Mouse (Mus musculus) megakaryocyte, embryonic 14.5 days (primary cell): ENCODE data around the gene Fndc4. TPM values are rescaled to one million over a fixed set of nuclear protein-coding genes. Genes with fewer than 3 reads are reported as not detected.

Source experiments
- H3K27me3 ChIP-seq: replicated peaks from 2 replicates; pipeline ENCODE3; 2012; ENCODE audit warnings: inconsistent platforms
- H3K36me3 ChIP-seq: replicated peaks from 2 replicates; pipeline ENCODE3; 2012; ENCODE audit warnings: low read length, inconsistent platforms, mixed read lengths
- H3K4me1 ChIP-seq: 2 replicates; pipeline ENCODE4 v1.6.1; 2012; ENCODE audit warnings: inconsistent platforms
- H3K4me3 ChIP-seq: replicated peaks from 2 replicates; pipeline ENCODE3; 2012; ENCODE audit warnings: moderate library complexity, mild to moderate bottlenecking, inconsistent platforms
- H3K9me3 ChIP-seq: 2 replicates; pipeline ENCODE4 v1.6.1; 2012; ENCODE audit warnings: inconsistent platforms
- FLI1 ChIP-seq: IDR thresholded peaks from 2 replicates; pipeline ENCODE4 v1.6.1; 2012; ENCODE audit warnings: low read length, inconsistent platforms, mixed read lengths
- GATA1 ChIP-seq: IDR thresholded peaks from 3 replicates; pipeline ENCODE4 v1.6.1; 2012; ENCODE audit warnings: mixed read lengths, low read length, inconsistent platforms, borderline replicate concordance
- polyA plus RNA-seq: library from polyadenylated mRNA; stranded (reverse); fragments of >175 nt; gene quantifications from 2 replicates; pipeline ENCODE4 v1.2.3, GENCODE M21; 2012; ENCODE audit warnings: low replicate concordance; ENCODE audit not compliant: insufficient read depth

Gene Fndc4
- polyA plus RNA-seq, 1 experiment: not detected

- H3K36me3 ChIP-seq: no peaks in the 10 kb centered on the region
- H3K4me1 ChIP-seq: peaks cover 16% of the 10 kb centered on the region
- no peak within 1 kb of the TSS for H3K4me3 ChIP-seq
- peaks cover 79% of the 10 kb centered on the region for H3K27me3 ChIP-seq
- H3K9me3 ChIP-seq: no peaks in the 10 kb centered on the region
- no peak for TF ChIP-seq FLI1
- no peak for TF ChIP-seq GATA1
Observed at GRCm38 (mm10) chr5:31297047-31297757, 1.3 kb upstream of the Fndc4 start, which contains the start of gene Gckr. Gene Gckr (plus strand): TSS chr5:31297443.

- Histone ChIP-seq H3K4me1 (peaks cover 30% of the 10 kb centered on the region), H3K36me3 (no peaks in the 10 kb centered on the region), H3K9me3 (no peaks in the 10 kb centered on the region), H3K27me3 (peaks cover 64% of the 10 kb centered on the region), H3K4me3 (peak overlapping the region; percentile 90)
- TF ChIP-seq FLI1: no peak
- TF ChIP-seq GATA1: no peak
Observed at GRCm38 (mm10) chr5:31294964-31295605, 795 bp downstream of the Fndc4 start.

GRCm38 (mm10) chr5:31291361-31291688, 4.6 kb downstream of the Fndc4 start:
- Histone ChIP-seq H3K27me3 (peaks cover 35% of the 10 kb centered on the region), H3K9me3 (no peaks in the 10 kb centered on the region), H3K4me1 (peaks cover 51% of the 10 kb centered on the region), H3K4me3 (peak overlapping the region; percentile 97), H3K36me3 (peaks cover 6% of the 10 kb centered on the region)
- TF ChIP-seq GATA1 (no peak), FLI1 (no peak)

- Histone ChIP-seq H3K9me3 (no peaks in the 10 kb centered on the region), H3K36me3 (peaks cover 12% of the 10 kb centered on the region), H3K4me3 (peak within 1 kb of the TSS; percentile 97), H3K27me3 (peaks cover 30% of the 10 kb centered on the region), H3K4me1 (peaks cover 47% of the 10 kb centered on the region)
- TF ChIP-seq GATA1: no peak
- no peak for TF ChIP-seq FLI1
Observed at GRCm38 (mm10) chr5:31290521-31291360, 5.1 kb downstream of the Fndc4 start, which contains the start of gene Ift172. Gene Ift172 (minus strand): TSS chr5:31291116.

GRCm38 (mm10) chr5:31289626-31290230, 6.2 kb downstream of the Fndc4 start:
- Histone ChIP-seq H3K36me3 (peaks cover 22% of the 10 kb centered on the region), H3K4me1 (peaks cover 37% of the 10 kb centered on the region), H3K4me3 (peak overlapping the region; percentile 97), H3K9me3 (no peaks in the 10 kb centered on the region), H3K27me3 (peaks cover 20% of the 10 kb centered on the region)
- TF ChIP-seq GATA1: no peak
- no peak for TF ChIP-seq FLI1

- H3K9me3 ChIP-seq: no peaks in the 10 kb centered on the region
- peaks cover 32% of the 10 kb centered on the region for H3K36me3 ChIP-seq
- TF ChIP-seq GATA1 (no peak), FLI1 (no peak)
- peaks cover 35% of the 10 kb centered on the region for H3K4me1 ChIP-seq
- H3K27me3 ChIP-seq: peaks cover 9% of the 10 kb centered on the region
- H3K4me3 ChIP-seq: peak overlapping the region; percentile 62
Observed at GRCm38 (mm10) chr5:31288655-31289054, 7.2 kb downstream of the Fndc4 start.

GRCm38 (mm10) chr5:31288225-31288624, 7.7 kb downstream of the Fndc4 start:
- Histone ChIP-seq H3K4me3 (peak overlapping the region; percentile 62), H3K27me3 (peaks cover 5% of the 10 kb centered on the region), H3K36me3 (peaks cover 36% of the 10 kb centered on the region), H3K4me1 (peaks cover 35% of the 10 kb centered on the region), H3K9me3 (no peaks in the 10 kb centered on the region)
- no peak for TF ChIP-seq GATA1
- no peak for TF ChIP-seq FLI1

- Histone ChIP-seq H3K9me3 (no peaks in the 10 kb centered on the region), H3K36me3 (peaks cover 78% of the 10 kb centered on the region), H3K4me3 (no peak overlapping the region), H3K27me3 (no peaks in the 10 kb centered on the region), H3K4me1 (peaks cover 11% of the 10 kb centered on the region)
- no peak for TF ChIP-seq GATA1
Observed at GRCm38 (mm10) chr5:31279245-31279988, 16.5 kb downstream of the Fndc4 start.

- peaks cover 2% of the 10 kb centered on the region for H3K27me3 ChIP-seq
- H3K4me1 ChIP-seq: peaks cover 9% of the 10 kb centered on the region
- peaks cover 69% of the 10 kb centered on the region for H3K36me3 ChIP-seq
- TF ChIP-seq FLI1 (no peak), GATA1 (no peak)
- H3K4me3 ChIP-seq: no peak overlapping the region
- H3K9me3 ChIP-seq: peaks cover 7% of the 10 kb centered on the region
Observed at GRCm38 (mm10) chr5:31273018-31273417, 22.9 kb downstream of the Fndc4 start.
